Mouse (Mus musculus): ENCODE measurements around the gene Myt1l. TPM values are rescaled to one million over a fixed set of nuclear protein-coding genes. Genes with fewer than 3 reads are reported as not detected.

Myt1l gene
- not detected for polyA plus RNA-seq (2014; fragmentation: Illumina TruSeq; extraction: RNeasy Lipid Tissue Mini Kit (QIAGEN cat#74804); ENCODE audit: low read depth, low replicate concordance)

GRCm38 (mm10) chr12:29528031-29528771 is at the start of gene Myt1l:
TSS of gene Myt1l (plus strand) at chr12:29528384.

GRCm38 (mm10) chr12:29937308-29937707 is 409.1 kb downstream of the Myt1l start, which contains the start of gene Pxdn:
TSS of gene Pxdn (plus strand) at chr12:29937608.

Measured in kidney, adult 10 weeks (tissue).